Mouse (Mus musculus) intestine, embryonic 15.5 days (tissue): ENCODE data around the gene Olfr1390. TPM values are rescaled to one million over a fixed set of nuclear protein-coding genes. Genes with fewer than 3 reads are reported as not detected.
"Not testable (repeated sequence)": the region's sequence is repeated elsewhere in the genome, so short reads cannot be mapped to it uniquely, and the experiment has no call there.

ENCODE experiments used
- ATAC-seq: fragments of 200-750 bp; cut with Nextera tagmentation; 2 replicates; pipeline ENCODE4 v1.8.0; 2017; ENCODE audit warnings: moderate TSS enrichment, moderate library complexity
- H3K27ac ChIP-seq: fragments of 300-500 bp; sonication (generic); 2 replicates; pipeline ENCODE4 v1.5.1; 2015; ENCODE audit warnings: mild to moderate bottlenecking, inconsistent platforms
- H3K27me3 ChIP-seq: fragments of 300-500 bp; sonication (generic); replicated peaks from 2 replicates; pipeline ENCODE4 v1.6.1; 2015; ENCODE audit warnings: inconsistent platforms
- H3K36me3 ChIP-seq: fragments of 300-500 bp; sonication (generic); 2 replicates; pipeline ENCODE4 v1.6.1; 2015; ENCODE audit warnings: inconsistent platforms
- H3K4me1 ChIP-seq: fragments of 300-500 bp; sonication (generic); replicated peaks from 2 replicates; pipeline ENCODE4 v1.6.1; 2015; ENCODE audit warnings: inconsistent platforms
- H3K4me2 ChIP-seq: fragments of 300-500 bp; sonication (generic); replicated peaks from 2 replicates; pipeline ENCODE4 v1.6.1; 2015; ENCODE audit warnings: mild to moderate bottlenecking, inconsistent platforms
- H3K4me3 ChIP-seq: fragments of 300-500 bp; sonication (generic); replicated peaks from 2 replicates; pipeline ENCODE4 v1.5.1; 2015; ENCODE audit warnings: inconsistent platforms
- H3K9ac ChIP-seq: fragments of 300-500 bp; sonication (generic); 2 replicates; pipeline ENCODE4 v1.6.1; 2015; ENCODE audit warnings: inconsistent platforms
- H3K9me3 ChIP-seq: fragments of 300-500 bp; sonication (generic); 2 replicates; pipeline ENCODE4 v1.6.1; 2016; ENCODE audit warnings: inconsistent platforms
- WGBS: fragments of 180-500 bp; shearing (Covaris S2); methylation state at CpG from one replicate; pipeline ENCODE4 v1.1.7; 2015; 5-methylcytosine and 5-hydroxymethylcytosine counted together
- polyA plus RNA-seq: library from polyadenylated mRNA; unstranded; fragments of >200 nt; fragmentation: Nextera tagmentation; extraction: Ambion mirVana; gene quantifications from 2 replicates; pipeline ENCODE4 v1.2.1, GENCODE M21; 2015

Gene Olfr1390
- polyA plus RNA-seq: not detected in 2 replicates

DNA sequence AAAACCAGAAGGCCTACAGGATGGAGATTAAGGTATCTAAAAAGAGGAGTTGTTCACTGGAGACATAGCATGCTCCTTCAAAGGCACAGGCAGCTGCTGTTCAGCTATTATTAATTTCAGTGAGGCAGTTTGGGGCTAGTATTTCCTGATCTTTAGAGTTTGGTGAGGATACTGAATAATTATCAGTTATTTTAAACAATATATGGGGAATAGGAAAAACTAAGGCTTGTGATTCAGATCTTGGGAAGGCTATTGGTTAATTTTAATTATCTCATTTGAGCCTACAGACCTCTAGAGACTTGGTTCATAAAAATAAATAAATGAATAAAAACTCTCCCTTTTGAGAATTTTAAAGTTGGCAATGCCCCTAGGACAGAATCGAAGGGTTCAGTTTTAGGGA is at the start of gene Olfr1390:
TSS of gene Olfr1390 (plus strand) at position 301 of the 400 bp plus-strand sequence.
- Histone ChIP-seq H3K9ac (no peak within 1 kb of the TSS), H3K27ac (no peak within 1 kb of the TSS), H3K27me3 (no peaks in the 10 kb centered on the region), H3K4me3 (no peak within 1 kb of the TSS), H3K36me3 (no peaks in the 10 kb centered on the region), H3K9me3 (no peaks in the 10 kb centered on the region), H3K4me2 (no peak within 1 kb of the TSS), H3K4me1 (no peaks in the 10 kb centered on the region)
- WGBS: 85% methylated on average over 1 of the region's 1 CpGs
- no peak for ATAC-seq

DNA sequence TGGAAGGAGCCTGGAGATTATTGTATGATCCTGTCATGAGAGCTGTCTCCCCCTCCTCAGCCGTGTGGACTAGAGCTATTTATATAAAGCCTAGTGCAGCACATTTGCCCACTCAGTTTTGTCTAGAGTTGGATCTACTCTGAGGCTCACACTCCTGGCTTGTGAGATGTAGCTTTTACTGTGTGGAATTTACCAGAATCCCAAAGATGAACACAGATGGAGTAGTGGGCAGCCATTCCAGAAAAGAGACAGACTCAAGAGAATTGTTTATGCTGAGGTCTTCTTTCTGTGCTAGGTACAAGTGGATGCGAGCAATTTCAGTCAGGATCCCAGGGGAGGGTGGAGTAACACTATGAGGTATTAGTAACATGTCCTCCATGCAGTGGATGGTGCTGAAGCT is 47.7 kb upstream of the Olfr1390 start:
- no peak overlapping the region for H3K4me2 ChIP-seq
- no peak for ATAC-seq
- no peak overlapping the region for H3K4me3 ChIP-seq
- no peak overlapping the region for H3K9ac ChIP-seq
- H3K36me3 ChIP-seq: no peaks in the 10 kb centered on the region
- H3K27ac ChIP-seq: no peak overlapping the region
- no peaks in the 10 kb centered on the region for H3K4me1 ChIP-seq
- no peaks in the 10 kb centered on the region for H3K9me3 ChIP-seq
- 52% methylated on average over 2 of the region's 2 CpGs for WGBS
- no peaks in the 10 kb centered on the region for H3K27me3 ChIP-seq

DNA sequence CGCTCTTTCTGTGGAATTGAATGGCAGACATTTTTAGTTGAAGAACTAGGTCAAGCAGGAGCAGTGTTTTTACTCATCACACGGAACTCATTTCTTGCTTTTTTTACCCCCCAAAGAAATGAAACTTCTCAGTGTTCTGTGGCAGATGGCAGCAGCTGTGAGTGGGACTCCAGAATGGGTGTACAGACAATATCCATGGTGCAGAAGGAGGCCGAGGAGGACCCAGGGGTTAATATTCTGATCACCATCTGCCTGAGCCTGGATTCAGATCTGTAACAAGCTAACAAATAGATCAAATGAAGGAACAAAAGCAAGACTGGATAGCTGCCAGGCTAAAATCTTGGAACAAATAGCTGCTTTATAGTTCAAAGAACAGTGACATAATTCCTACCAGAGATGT is 42.2 kb upstream of the Olfr1390 start:
- Histone ChIP-seq H3K36me3 (no peaks in the 10 kb centered on the region), H3K4me1 (no peaks in the 10 kb centered on the region), H3K27me3 (no peaks in the 10 kb centered on the region), H3K9ac (no peak overlapping the region), H3K9me3 (no peaks in the 10 kb centered on the region), H3K27ac (no peak overlapping the region), H3K4me3 (no peak overlapping the region), H3K4me2 (no peak overlapping the region)
- 67% methylated on average over 3 of the region's 3 CpGs for WGBS
- no peak for ATAC-seq

GRCm38 (mm10) chr11:49304441-49304840 is 30.5 kb upstream of the Olfr1390 start, which contains the start of gene Olfr10:
TSS of gene Olfr10 (plus strand) at chr11:49304741.
- Histone ChIP-seq H3K36me3 (no peaks in the 10 kb centered on the region), H3K27ac (no peak within 1 kb of the TSS), H3K27me3 (no peaks in the 10 kb centered on the region), H3K9ac (no peak within 1 kb of the TSS), H3K4me2 (no peak within 1 kb of the TSS), H3K4me3 (no peak within 1 kb of the TSS), H3K9me3 (no peaks in the 10 kb centered on the region), H3K4me1 (no peaks in the 10 kb centered on the region)
- ATAC-seq: no peak

DNA sequence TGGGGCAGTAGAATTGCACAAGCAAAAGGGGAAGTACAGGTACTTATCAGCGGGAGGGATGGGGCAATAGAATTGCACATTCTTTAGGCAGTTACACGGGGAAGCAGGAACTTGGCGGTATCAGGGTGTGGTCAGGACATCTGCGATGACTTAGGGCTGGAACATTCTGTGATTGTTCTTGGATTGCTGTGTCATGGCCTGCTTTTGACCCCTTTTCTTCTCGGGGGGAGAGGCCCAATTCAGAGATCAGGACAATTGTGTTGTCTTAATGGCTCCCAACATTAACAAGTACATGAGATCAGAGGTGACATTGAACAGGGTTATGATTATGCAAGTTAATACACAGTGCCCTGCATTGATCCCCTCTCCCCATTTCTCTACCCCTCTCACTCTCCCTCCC is 26.4 kb upstream of the Olfr1390 start:
- 70% methylated on average over 5 of the region's 5 CpGs for WGBS
- H3K27me3 ChIP-seq, H3K4me1 ChIP-seq, H3K4me2 ChIP-seq, H3K9me3 ChIP-seq, H3K27ac ChIP-seq, ATAC-seq, H3K4me3 ChIP-seq, H3K9ac ChIP-seq, H3K36me3 ChIP-seq: not testable (repeated sequence)

GRCm38 (mm10) chr11:49322442-49322841 is 12.5 kb upstream of the Olfr1390 start, which contains the start of gene Olfr1391:
TSS of gene Olfr1391 (plus strand) at chr11:49322742.
- no peak within 1 kb of the TSS for H3K4me3 ChIP-seq
- no peaks in the 10 kb centered on the region for H3K27me3 ChIP-seq
- H3K4me2 ChIP-seq: no peak within 1 kb of the TSS
- no peak for ATAC-seq
- no peaks in the 10 kb centered on the region for H3K36me3 ChIP-seq
- H3K4me1 ChIP-seq: no peaks in the 10 kb centered on the region
- H3K9me3 ChIP-seq: no peaks in the 10 kb centered on the region
- H3K9ac ChIP-seq: no peak within 1 kb of the TSS
- H3K27ac ChIP-seq: no peak within 1 kb of the TSS
- WGBS: 59% methylated on average over 2 of the region's 2 CpGs

- 77% methylated on average over 3 of the region's 3 CpGs for WGBS
- Histone ChIP-seq H3K4me1 (no peaks in the 10 kb centered on the region), H3K27ac (no peak overlapping the region), H3K4me3 (no peak overlapping the region), H3K36me3 (no peaks in the 10 kb centered on the region), H3K9ac (no peak overlapping the region), H3K9me3 (no peaks in the 10 kb centered on the region), H3K27me3 (no peaks in the 10 kb centered on the region), H3K4me2 (no peak overlapping the region)
- ATAC-seq: no peak
These were observed 8.3 kb upstream of the Olfr1390 start for GRCm38 (mm10) chr11:49326726-49327125.

DNA sequence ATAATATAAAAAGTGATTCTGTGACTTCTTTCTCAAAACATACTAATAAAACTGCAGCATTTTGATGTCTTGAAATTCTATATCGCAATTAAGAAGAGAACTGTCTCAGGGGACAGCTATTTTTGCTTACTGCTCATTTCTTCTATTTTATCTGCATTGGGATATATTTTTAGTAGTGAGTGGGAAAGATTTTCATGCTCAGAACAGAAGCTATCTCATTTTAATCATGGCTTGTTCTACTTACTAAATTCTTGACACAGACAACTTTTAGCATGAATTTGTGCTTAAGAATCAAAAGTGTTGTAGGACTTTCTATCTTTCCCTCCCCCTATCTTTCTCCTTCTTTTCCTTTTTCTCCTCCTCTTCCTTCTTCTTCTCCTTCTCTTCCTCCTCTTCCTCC is 5.3 kb upstream of the Olfr1390 start:
- Histone ChIP-seq H3K36me3 (no peaks in the 10 kb centered on the region), H3K9ac (no peak overlapping the region), H3K27ac (no peak overlapping the region), H3K9me3 (no peaks in the 10 kb centered on the region), H3K4me3 (no peak overlapping the region), H3K4me1 (no peaks in the 10 kb centered on the region), H3K27me3 (no peaks in the 10 kb centered on the region), H3K4me2 (no peak overlapping the region)
- ATAC-seq: no peak
- WGBS: 63% methylated on average over 1 of the region's 1 CpGs

- Histone ChIP-seq H3K36me3 (no peaks in the 10 kb centered on the region), H3K27ac (no peak overlapping the region), H3K4me1 (no peaks in the 10 kb centered on the region), H3K4me3 (no peak overlapping the region), H3K4me2 (no peak overlapping the region), H3K9me3 (no peaks in the 10 kb centered on the region), H3K9ac (no peak overlapping the region), H3K27me3 (no peaks in the 10 kb centered on the region)
- no peak for ATAC-seq
- 60% methylated on average over 4 of the region's 4 CpGs for WGBS
These were observed 2.3 kb downstream of the Olfr1390 start for GRCm38 (mm10) chr11:49337150-49337832.

DNA sequence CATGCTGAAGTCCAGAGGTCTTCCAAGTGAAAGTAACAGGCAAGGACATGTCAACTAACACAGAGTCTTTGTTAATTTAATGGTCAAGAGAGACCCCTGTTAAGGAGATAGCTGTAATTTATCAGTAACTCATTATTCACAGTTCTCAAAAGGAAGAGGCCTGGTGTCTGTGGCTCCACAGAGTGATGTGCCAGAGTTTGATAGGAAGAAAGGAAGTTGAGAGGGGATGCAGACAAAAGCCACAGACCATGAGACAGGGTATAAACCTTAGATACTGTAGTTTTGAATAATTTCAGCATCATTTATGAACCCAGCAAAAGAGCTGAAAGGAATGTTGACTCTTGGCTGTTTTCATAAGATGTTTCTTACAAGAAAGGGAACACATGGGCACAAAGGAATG is 48.1 kb downstream of the Olfr1390 start:
- no peak for ATAC-seq
- Histone ChIP-seq H3K27me3 (no peaks in the 10 kb centered on the region), H3K4me1 (no peaks in the 10 kb centered on the region), H3K4me3 (no peak overlapping the region), H3K27ac (no peak overlapping the region), H3K36me3 (no peaks in the 10 kb centered on the region), H3K4me2 (no peak overlapping the region), H3K9me3 (no peaks in the 10 kb centered on the region), H3K9ac (no peak overlapping the region)

DNA sequence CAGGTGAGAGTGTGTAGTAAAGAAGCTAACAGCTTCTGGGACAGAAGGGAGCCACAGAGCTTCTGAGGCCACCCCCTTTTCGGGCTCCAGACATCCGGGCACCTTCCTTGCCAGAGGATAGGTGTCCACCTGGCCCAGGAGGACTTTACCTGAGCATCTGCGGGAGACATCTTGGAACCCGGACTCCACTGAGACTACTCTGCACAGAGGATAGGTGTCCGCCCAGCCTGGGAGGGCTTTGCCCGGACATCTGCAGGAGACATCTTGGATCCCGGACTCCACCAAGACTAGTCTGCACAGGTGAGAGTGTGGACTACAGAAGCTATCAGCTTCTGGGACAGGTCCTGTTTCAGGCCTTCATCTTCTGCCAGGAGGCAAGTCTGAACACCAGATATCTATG is 51.1 kb downstream of the Olfr1390 start:
- not testable (repeated sequence) for H3K27me3 ChIP-seq, H3K9me3 ChIP-seq, H3K4me1 ChIP-seq, H3K4me3 ChIP-seq, H3K36me3 ChIP-seq, H3K27ac ChIP-seq, ATAC-seq, H3K4me2 ChIP-seq, H3K9ac ChIP-seq
- WGBS: 91% methylated on average over 7 of the region's 7 CpGs
